Mouse (Mus musculus): ENCODE data around the gene Camsap2.

The Camsap2 gene

GRCm38 (mm10) chr1:136259543-136259892, 86.4 kb downstream of the Camsap2 start:
- Histone ChIP-seq H3K27me3 (ENCODE audit: control insufficient read depth, insufficient read depth, low read length, poor library complexity, severe bottlenecking) (no peaks in the 10 kb centered on the region; the same call in 1 of the 2 replicates), H3K36me3 (ENCODE audit: control insufficient read depth, insufficient read depth, low read length, poor library complexity, severe bottlenecking) (no peaks in the 10 kb centered on the region)
- DNase-seq (ENCODE audit: low read depth, low spot score), result peak; percentile 11

DNA sequence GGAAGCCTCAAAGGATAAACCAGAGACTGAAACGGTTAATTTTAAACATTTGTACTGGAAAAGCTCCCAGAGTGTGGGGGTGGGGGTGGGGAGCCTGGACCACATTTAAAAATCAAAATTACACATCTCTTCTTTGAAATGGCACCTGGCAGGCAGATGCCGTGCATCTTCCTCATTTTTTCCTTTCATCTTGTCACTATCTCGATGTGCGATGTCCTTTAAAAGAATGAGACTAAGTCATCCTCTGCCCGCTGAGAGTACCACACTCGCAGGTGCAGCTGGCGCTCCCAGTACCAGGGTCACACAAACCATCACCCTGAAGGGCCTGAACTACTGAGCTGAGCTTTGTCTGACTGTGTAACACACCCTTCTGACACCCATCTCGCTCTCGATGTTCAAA, 87.4 kb downstream of the Camsap2 start:
- DNase-seq (ENCODE audit: low read depth, low spot score), result no peak
- Histone ChIP-seq H3K36me3 (ENCODE audit: control insufficient read depth, insufficient read depth, low read length, poor library complexity, severe bottlenecking) (no peaks in the 10 kb centered on the region), H3K27me3 (ENCODE audit: control insufficient read depth, insufficient read depth, low read length, poor library complexity, severe bottlenecking) (no peaks in the 10 kb centered on the region; the same call in 1 of the 2 replicates)

DNA sequence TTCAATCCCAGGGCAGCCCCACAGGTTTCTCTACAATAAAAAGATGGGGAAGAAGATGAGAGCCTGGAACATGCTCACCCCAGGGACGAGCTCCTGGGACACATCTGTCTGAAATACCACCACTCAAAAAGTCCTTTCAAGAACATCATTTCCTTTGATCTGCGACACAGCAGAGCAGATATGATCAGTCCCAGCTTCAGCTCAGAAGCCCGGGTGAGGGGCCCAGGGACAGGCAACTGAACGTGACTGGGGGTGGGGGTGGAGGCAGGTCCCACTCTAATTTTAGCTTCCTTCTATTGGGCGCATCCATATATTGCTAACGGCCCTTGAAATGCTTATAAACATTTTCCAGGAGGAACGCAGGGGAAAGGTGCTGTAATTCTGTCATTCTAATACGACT, 90.2 kb downstream of the Camsap2 start:
- Histone ChIP-seq H3K27me3 (ENCODE audit: control insufficient read depth, insufficient read depth, low read length, poor library complexity, severe bottlenecking) (no peaks in the 10 kb centered on the region; the same call in 1 of the 2 replicates), H3K36me3 (ENCODE audit: control insufficient read depth, insufficient read depth, low read length, poor library complexity, severe bottlenecking) (no peaks in the 10 kb centered on the region)
- no peak for DNase-seq (ENCODE audit: low read depth, low spot score)

DNA sequence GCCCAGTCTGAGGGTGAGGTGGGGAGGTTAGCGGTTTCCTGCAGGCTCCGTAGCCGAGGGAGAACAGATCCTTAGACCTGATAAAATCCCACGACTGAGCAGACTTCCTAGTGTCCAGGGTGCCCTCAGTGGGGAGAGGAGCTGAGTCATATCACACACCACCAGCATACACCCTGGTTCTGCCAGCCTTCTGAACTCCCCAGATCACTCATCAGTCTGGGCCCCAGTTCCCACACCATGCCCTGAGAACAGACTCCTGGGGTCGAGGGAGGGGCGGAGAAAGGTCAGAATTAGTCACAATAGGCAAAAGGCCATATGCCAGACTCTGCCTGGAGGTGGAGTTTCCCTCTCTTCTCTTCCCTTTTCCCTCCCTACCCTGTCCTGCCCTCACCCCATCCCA, 90.7 kb downstream of the Camsap2 start:
- no peaks in the 10 kb centered on the region; the same call in 1 of the 2 replicates for H3K27me3 ChIP-seq (ENCODE audit: control insufficient read depth, insufficient read depth, low read length, poor library complexity, severe bottlenecking)
- no peak for DNase-seq (ENCODE audit: low read depth, low spot score)

GRCm38 (mm10) chr1:136254503-136255065, 91.3 kb downstream of the Camsap2 start:
- no peaks in the 10 kb centered on the region for H3K36me3 ChIP-seq (ENCODE audit: control insufficient read depth, insufficient read depth, low read length, poor library complexity, severe bottlenecking)
- DNase-seq (ENCODE audit: low read depth, low spot score), result no peak

More for the DNA sequence above, 90.7 kb downstream of the Camsap2 start:
- H3K36me3 ChIP-seq (ENCODE audit: control insufficient read depth, insufficient read depth, low read length, poor library complexity, severe bottlenecking), result no peaks in the 10 kb centered on the region

GRCm38 (mm10) chr1:136253472-136253871, 92.4 kb downstream of the Camsap2 start:
- no peak for DNase-seq (ENCODE audit: low read depth, low spot score)
- Histone ChIP-seq H3K27me3 (ENCODE audit: control insufficient read depth, insufficient read depth, low read length, poor library complexity, severe bottlenecking) (no peaks in the 10 kb centered on the region), H3K36me3 (ENCODE audit: control insufficient read depth, insufficient read depth, low read length, poor library complexity, severe bottlenecking) (no peaks in the 10 kb centered on the region)

More at GRCm38 (mm10) chr1:136254503-136255065, 91.3 kb downstream of the Camsap2 start:
- H3K27me3 ChIP-seq (ENCODE audit: control insufficient read depth, insufficient read depth, low read length, poor library complexity, severe bottlenecking), result no peaks in the 10 kb centered on the region

- peak; percentile 54 for DNase-seq (ENCODE audit: low read depth, low spot score)
- Histone ChIP-seq H3K27me3 (ENCODE audit: control insufficient read depth, insufficient read depth, low read length, poor library complexity, severe bottlenecking) (no peaks in the 10 kb centered on the region), H3K36me3 (ENCODE audit: control insufficient read depth, insufficient read depth, low read length, poor library complexity, severe bottlenecking) (no peaks in the 10 kb centered on the region)
Observed at GRCm38 (mm10) chr1:136249662-136250061, 96.2 kb downstream of the Camsap2 start.

- Histone ChIP-seq H3K36me3 (ENCODE audit: control insufficient read depth, insufficient read depth, low read length, poor library complexity, severe bottlenecking) (no peaks in the 10 kb centered on the region), H3K27me3 (ENCODE audit: control insufficient read depth, insufficient read depth, low read length, poor library complexity, severe bottlenecking) (no peaks in the 10 kb centered on the region)
- DNase-seq (ENCODE audit: low read depth, low spot score), result peak; percentile 25
Observed at GRCm38 (mm10) chr1:136247393-136247792, 98.5 kb downstream of the Camsap2 start.

GRCm38 (mm10) chr1:136244469-136244868, 101.4 kb downstream of the Camsap2 start:
- no peaks in the 10 kb centered on the region for H3K36me3 ChIP-seq (ENCODE audit: control insufficient read depth, insufficient read depth, low read length, poor library complexity, severe bottlenecking)
- no peak for DNase-seq (ENCODE audit: low read depth, low spot score)
- no peaks in the 10 kb centered on the region for H3K27me3 ChIP-seq (ENCODE audit: control insufficient read depth, insufficient read depth, low read length, poor library complexity, severe bottlenecking)

GRCm38 (mm10) chr1:136241801-136242200, 104.1 kb downstream of the Camsap2 start:
- no peak for DNase-seq (ENCODE audit: low read depth, low spot score)
- no peaks in the 10 kb centered on the region for H3K36me3 ChIP-seq (ENCODE audit: control insufficient read depth, insufficient read depth, low read length, poor library complexity, severe bottlenecking)

DNA sequence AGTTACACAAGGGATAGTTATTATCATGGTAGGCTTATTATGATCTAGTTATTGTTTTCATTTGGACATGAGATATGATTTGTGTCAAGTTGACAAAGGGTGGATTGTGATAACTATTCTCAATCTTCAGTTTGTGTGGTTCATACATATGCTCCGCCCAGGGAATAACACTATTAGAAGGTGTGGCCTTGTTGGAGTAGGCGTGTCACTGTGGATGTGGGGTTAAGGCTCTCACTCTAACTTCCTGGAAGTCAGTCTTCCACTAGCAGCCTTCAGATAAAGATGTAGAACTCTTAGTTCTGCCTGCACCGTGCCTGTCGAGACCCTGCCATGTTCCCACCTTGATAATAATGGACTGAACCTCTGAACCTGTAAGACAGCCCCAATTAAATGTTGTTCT, 107.4 kb downstream of the Camsap2 start:
- H3K36me3 ChIP-seq (ENCODE audit: control insufficient read depth, insufficient read depth, low read length, poor library complexity, severe bottlenecking), result no peaks in the 10 kb centered on the region
- DNase-seq (ENCODE audit: low read depth, low spot score), result no peak

More at GRCm38 (mm10) chr1:136241801-136242200, 104.1 kb downstream of the Camsap2 start:
- no peaks in the 10 kb centered on the region for H3K27me3 ChIP-seq (ENCODE audit: control insufficient read depth, insufficient read depth, low read length, poor library complexity, severe bottlenecking)

DNA sequence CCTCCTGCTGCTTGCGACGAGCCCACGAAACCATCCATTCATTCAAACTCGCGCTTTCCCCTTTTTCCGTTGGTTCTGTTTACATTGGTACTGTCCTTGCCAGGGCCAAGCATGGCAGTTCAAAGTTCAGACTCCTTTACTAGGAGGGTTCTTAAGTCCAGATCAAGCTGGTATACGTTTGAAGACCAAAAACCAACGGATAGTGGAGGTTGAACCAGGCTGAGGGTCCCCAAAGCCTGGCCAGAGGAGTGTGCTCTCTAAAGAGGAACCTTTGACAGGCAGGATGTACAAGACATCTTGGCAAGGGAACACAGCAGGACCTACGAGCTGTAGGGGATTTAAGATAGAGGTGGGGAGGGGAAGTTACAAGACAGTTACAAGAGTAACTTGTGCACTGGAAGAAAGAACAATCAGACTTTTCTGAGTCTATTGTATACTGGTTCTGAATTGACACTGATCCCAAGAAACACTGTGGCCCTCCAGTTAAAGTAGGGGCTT, 111.3 kb downstream of the Camsap2 start:
- no peaks in the 10 kb centered on the region for H3K36me3 ChIP-seq (ENCODE audit: control insufficient read depth, insufficient read depth, low read length, poor library complexity, severe bottlenecking)
- peak; percentile 21 for DNase-seq (ENCODE audit: low read depth, low spot score)
- H3K27me3 ChIP-seq (ENCODE audit: control insufficient read depth, insufficient read depth, low read length, poor library complexity, severe bottlenecking), result 0 out of 2 replicates have a peak, but pooled peaks cover 2% of the 10 kb centered on the region

More for the DNA sequence above, 107.4 kb downstream of the Camsap2 start:
- 0 out of 2 replicates have a peak, but pooled peaks cover 2% of the 10 kb centered on the region for H3K27me3 ChIP-seq (ENCODE audit: control insufficient read depth, insufficient read depth, low read length, poor library complexity, severe bottlenecking)

- DNase-seq (ENCODE audit: low read depth, low spot score), result peak; percentile 42
Observed at GRCm38 (mm10) chr1:136233892-136234594, 111.9 kb downstream of the Camsap2 start, which contains the start of gene Inava. Gene Inava, minus strand, starts transcription at chr1:136234264.

DNA sequence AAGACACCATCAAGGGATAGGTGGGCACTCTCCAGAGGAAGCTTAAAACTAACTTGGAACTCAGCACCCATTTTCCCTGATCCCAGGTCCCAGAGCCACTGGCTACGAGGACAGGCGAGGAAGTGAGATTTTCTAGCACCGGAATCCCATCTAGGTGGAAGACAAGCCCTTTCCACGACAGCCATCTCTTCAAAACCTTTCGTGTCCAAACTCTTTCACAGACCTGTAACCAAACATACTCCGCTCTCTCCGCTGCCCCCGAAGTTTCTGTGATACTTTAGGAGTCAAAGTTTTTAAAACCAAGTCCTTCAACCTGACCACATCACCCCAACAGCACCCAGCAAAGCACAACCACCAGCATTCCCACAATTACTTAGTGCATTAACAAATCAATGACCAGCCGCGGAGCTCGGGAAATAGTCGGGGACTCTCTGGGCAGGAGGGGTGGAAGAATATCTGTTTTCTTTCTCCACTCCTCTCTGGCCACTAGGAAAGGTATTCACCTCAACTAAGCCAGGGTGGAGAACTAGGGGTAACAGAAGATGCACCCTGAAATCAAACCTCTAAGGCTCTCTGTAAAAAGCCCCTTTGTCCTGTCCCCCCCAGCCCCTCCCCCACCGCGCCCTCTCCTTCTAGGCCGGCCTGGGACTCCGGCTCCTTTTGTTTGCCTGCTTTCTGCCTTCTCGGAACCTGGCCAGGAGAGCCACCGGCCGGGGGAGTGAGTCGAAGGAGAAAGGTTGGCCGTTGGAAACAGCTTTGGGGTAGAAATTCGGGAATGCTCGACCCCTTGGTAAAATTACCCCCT, 112.7 kb downstream of the Camsap2 start:
- 0 out of 2 replicates have a peak, but pooled peaks cover 2% of the 10 kb centered on the region for H3K27me3 ChIP-seq (ENCODE audit: control insufficient read depth, insufficient read depth, low read length, poor library complexity, severe bottlenecking)
- no peak for DNase-seq (ENCODE audit: low read depth, low spot score)
- H3K36me3 ChIP-seq (ENCODE audit: control insufficient read depth, insufficient read depth, low read length, poor library complexity, severe bottlenecking), result no peaks in the 10 kb centered on the region

More at GRCm38 (mm10) chr1:136233892-136234594, 111.9 kb downstream of the Camsap2 start, which contains the start of gene Inava:
- 0 out of 2 replicates have a peak, but pooled peaks cover 2% of the 10 kb centered on the region for H3K27me3 ChIP-seq (ENCODE audit: control insufficient read depth, insufficient read depth, low read length, poor library complexity, severe bottlenecking)
- no peaks in the 10 kb centered on the region for H3K36me3 ChIP-seq (ENCODE audit: control insufficient read depth, insufficient read depth, low read length, poor library complexity, severe bottlenecking)

All from splenic B cell, adult 2 months (primary cell).